Mouse (Mus musculus): ENCODE data around the gene Sac3d1.

Sac3d1 gene

GRCm38 (mm10) chr19:6126789-6127580, 8.5 kb upstream of the Sac3d1 start:
- TF ChIP-seq GATA4 (IDR thresholded peaks at IDR 0.05; ENCODE audit: insufficient replicate concordance, low read length): no peak

- no peak for TF ChIP-seq GATA4 (IDR thresholded peaks at IDR 0.05; ENCODE audit: insufficient replicate concordance, low read length)
Measured at GRCm38 (mm10) chr19:6126289-6126688, 7.8 kb upstream of the Sac3d1 start.

GRCm38 (mm10) chr19:6124898-6125297, 6.4 kb upstream of the Sac3d1 start:
- no peak for TF ChIP-seq GATA4 (IDR thresholded peaks at IDR 0.05; ENCODE audit: insufficient replicate concordance, low read length)

- no peak for TF ChIP-seq GATA4 (IDR thresholded peaks at IDR 0.05; ENCODE audit: insufficient replicate concordance, low read length)
Measured at GRCm38 (mm10) chr19:6123330-6123729, 4.9 kb upstream of the Sac3d1 start.

GRCm38 (mm10) chr19:6121761-6122160, 3.3 kb upstream of the Sac3d1 start:
- no peak for TF ChIP-seq GATA4 (IDR thresholded peaks at IDR 0.05; ENCODE audit: insufficient replicate concordance, low read length)

- TF ChIP-seq GATA4 (IDR thresholded peaks at IDR 0.05; ENCODE audit: insufficient replicate concordance, low read length): no peak
Measured at GRCm38 (mm10) chr19:6118677-6119185, 281 bp upstream of the Sac3d1 start.

- no peak for TF ChIP-seq GATA4 (IDR thresholded peaks at IDR 0.05; ENCODE audit: insufficient replicate concordance, low read length)
Measured at GRCm38 (mm10) chr19:6117346-6117985, 984 bp downstream of the Sac3d1 start.

GRCm38 (mm10) chr19:6116113-6116850, 2.2 kb downstream of the Sac3d1 start:
- TF ChIP-seq GATA4 (IDR thresholded peaks at IDR 0.05; ENCODE audit: insufficient replicate concordance, low read length): no peak

GRCm38 (mm10) chr19:6113116-6113515, 5.3 kb downstream of the Sac3d1 start:
- no peak for TF ChIP-seq GATA4 (IDR thresholded peaks at IDR 0.05; ENCODE audit: insufficient replicate concordance, low read length)

GRCm38 (mm10) chr19:6105586-6105985, 12.9 kb downstream of the Sac3d1 start, which contains the start of gene Naaladl1:
Gene Naaladl1 (plus strand): TSS chr19:6105782.
- no peak for TF ChIP-seq GATA4 (IDR thresholded peaks at IDR 0.05; ENCODE audit: insufficient replicate concordance, low read length)

GRCm38 (mm10) chr19:6104476-6104875, 14.0 kb downstream of the Sac3d1 start:
- no peak for TF ChIP-seq GATA4 (IDR thresholded peaks at IDR 0.05; ENCODE audit: insufficient replicate concordance, low read length)

GRCm38 (mm10) chr19:6102169-6102853, 16.1 kb downstream of the Sac3d1 start:
- TF ChIP-seq GATA4 (IDR thresholded peaks at IDR 0.05; ENCODE audit: insufficient replicate concordance, low read length): no peak

- no peak for TF ChIP-seq GATA4 (IDR thresholded peaks at IDR 0.05; ENCODE audit: insufficient replicate concordance, low read length)
Measured at GRCm38 (mm10) chr19:6101186-6101585, 17.3 kb downstream of the Sac3d1 start.

- no peak for TF ChIP-seq GATA4 (IDR thresholded peaks at IDR 0.05; ENCODE audit: insufficient replicate concordance, low read length)
Measured at GRCm38 (mm10) chr19:6097847-6098246, 20.6 kb downstream of the Sac3d1 start.

- TF ChIP-seq GATA4 (IDR thresholded peaks at IDR 0.05; ENCODE audit: insufficient replicate concordance, low read length): no peak
Measured at GRCm38 (mm10) chr19:6094119-6094518, 24.3 kb downstream of the Sac3d1 start, which contains the start of gene AC131692.1. Gene AC131692.1 (plus strand): TSS chr19:6094419.

Data from liver, adult (tissue).